Mouse (Mus musculus): ENCODE data around the gene Bcas3.

GRCm38 (mm10) chr11:85383975-85384821, 31.2 kb downstream of the Bcas3 start:
- TF ChIP-seq CTCF (IDR thresholded peaks at IDR 0.05; ENCODE audit: borderline replicate concordance, insufficient read depth, low read length) (no peak), POLR2A (IDR thresholded peaks at IDR 0.05; ENCODE audit: low read depth, low read length) (no peak)
